Mouse (Mus musculus): Measurements from ENCODE around the gene Taar7d. TPM values are rescaled to one million over a fixed set of nuclear protein-coding genes. Genes with fewer than 3 reads are reported as not detected.

The Taar7d gene
- not detected in 2 replicates for polyA plus RNA-seq (2015; fragmentation: Nextera tagmentation; extraction: Ambion mirVana)

- H3K36me3 ChIP-seq, result no peaks in the 10 kb centered on the region
- H3K9me3 ChIP-seq, result no peaks in the 10 kb centered on the region
- H3K4me1 ChIP-seq (replicated peaks), result no peaks in the 10 kb centered on the region
- no peak within 1 kb of the TSS for H3K9ac ChIP-seq
- no peak within 1 kb of the TSS for H3K4me2 ChIP-seq
- no peak within 1 kb of the TSS for H3K4me3 ChIP-seq
- H3K27me3 ChIP-seq, result no peaks in the 10 kb centered on the region
- ATAC-seq (ENCODE audit: low FRiP score, low read depth), result no peak
- H3K27ac ChIP-seq (replicated peaks), result no peak within 1 kb of the TSS
Observed at GRCm38 (mm10) chr10:24026922-24027321, at the start of gene Taar7d. TSS of gene Taar7d (plus strand) at chr10:24027222.

- Histone ChIP-seq H3K4me1 (replicated peaks) (no peaks in the 10 kb centered on the region), H3K9ac (no peak overlapping the region), H3K27me3 (0 out of 2 replicates have a peak, but pooled peaks cover 2% of the 10 kb centered on the region), H3K27ac (replicated peaks) (no peak overlapping the region), H3K4me2 (no peak overlapping the region), H3K4me3 (no peak overlapping the region), H3K36me3 (no peaks in the 10 kb centered on the region), H3K9me3 (no peaks in the 10 kb centered on the region)
- ATAC-seq (ENCODE audit: low FRiP score, low read depth), result no peak
- 40% methylated on average over 4 of the region's 4 CpGs for WGBS
Observed at GRCm38 (mm10) chr10:23977958-23978357, 49.1 kb upstream of the Taar7d start.

- Histone ChIP-seq H3K4me2 (no peak overlapping the region), H3K4me3 (no peak overlapping the region), H3K27ac (replicated peaks) (no peak overlapping the region), H3K4me1 (replicated peaks) (no peaks in the 10 kb centered on the region), H3K9me3 (no peaks in the 10 kb centered on the region), H3K36me3 (no peaks in the 10 kb centered on the region), H3K9ac (no peak overlapping the region), H3K27me3 (0 out of 2 replicates have a peak, but pooled peaks cover 2% of the 10 kb centered on the region)
- peak; percentile 76 for ATAC-seq (ENCODE audit: low FRiP score, low read depth)
- WGBS, result 39% methylated on average over 16 of the region's 16 CpGs
Observed at GRCm38 (mm10) chr10:23978901-23979705, 47.9 kb upstream of the Taar7d start.

GRCm38 (mm10) chr10:23985546-23985945, 41.5 kb upstream of the Taar7d start, which contains the start of gene Taar6:
TSS of gene Taar6 (minus strand) at chr10:23985646.
- Histone ChIP-seq H3K4me3 (no peak within 1 kb of the TSS), H3K4me2 (no peak within 1 kb of the TSS), H3K4me1 (replicated peaks) (no peaks in the 10 kb centered on the region), H3K27ac (replicated peaks) (no peak within 1 kb of the TSS), H3K9me3 (no peaks in the 10 kb centered on the region), H3K36me3 (no peaks in the 10 kb centered on the region), H3K27me3 (no peaks in the 10 kb centered on the region), H3K9ac (no peak within 1 kb of the TSS)
- no peak for ATAC-seq (ENCODE audit: low FRiP score, low read depth)
- WGBS, result 73% methylated on average over 8 of the region's 8 CpGs

GRCm38 (mm10) chr10:23986419-23986818, 40.6 kb upstream of the Taar7d start:
- WGBS, result 82% methylated on average over 5 of the region's 5 CpGs
- no peak overlapping the region for H3K4me2 ChIP-seq

GRCm38 (mm10) chr10:23993381-23993780, 33.6 kb upstream of the Taar7d start, which contains the start of gene Taar7a:
TSS of gene Taar7a (minus strand) at chr10:23993481.
- no peaks in the 10 kb centered on the region for H3K27me3 ChIP-seq
- H3K36me3 ChIP-seq, result no peaks in the 10 kb centered on the region
- H3K4me2 ChIP-seq, result no peak within 1 kb of the TSS
- WGBS, result 90% methylated on average over 3 of the region's 3 CpGs
- H3K4me3 ChIP-seq, result no peak within 1 kb of the TSS
- no peaks in the 10 kb centered on the region for H3K9me3 ChIP-seq
- H3K9ac ChIP-seq, result no peak within 1 kb of the TSS
- no peak for ATAC-seq (ENCODE audit: low FRiP score, low read depth)
- no peak within 1 kb of the TSS for H3K27ac ChIP-seq (replicated peaks)
- no peaks in the 10 kb centered on the region for H3K4me1 ChIP-seq (replicated peaks)

More at GRCm38 (mm10) chr10:23986419-23986818, 40.6 kb upstream of the Taar7d start:
- H3K9ac ChIP-seq, result no peak overlapping the region
- H3K9me3 ChIP-seq, result no peaks in the 10 kb centered on the region
- H3K4me3 ChIP-seq, result no peak overlapping the region
- H3K36me3 ChIP-seq, result no peaks in the 10 kb centered on the region
- no peak overlapping the region for H3K27ac ChIP-seq (replicated peaks)
- H3K27me3 ChIP-seq, result no peaks in the 10 kb centered on the region
- no peaks in the 10 kb centered on the region for H3K4me1 ChIP-seq (replicated peaks)
- no peak for ATAC-seq (ENCODE audit: low FRiP score, low read depth)

GRCm38 (mm10) chr10:23999639-24000038, 27.4 kb upstream of the Taar7d start, which contains the start of gene Taar7b:
TSS of gene Taar7b (plus strand) at chr10:23999939.
- no peaks in the 10 kb centered on the region for H3K9me3 ChIP-seq
- no peak within 1 kb of the TSS for H3K27ac ChIP-seq (replicated peaks)
- H3K4me3 ChIP-seq, result no peak within 1 kb of the TSS
- no peak within 1 kb of the TSS for H3K9ac ChIP-seq
- no peaks in the 10 kb centered on the region for H3K27me3 ChIP-seq
- no peak within 1 kb of the TSS for H3K4me2 ChIP-seq
- no peaks in the 10 kb centered on the region for H3K4me1 ChIP-seq (replicated peaks)
- no peaks in the 10 kb centered on the region for H3K36me3 ChIP-seq
- no peak for ATAC-seq (ENCODE audit: low FRiP score, low read depth)
- WGBS, result 93% methylated on average over 1 of the region's 1 CpGs

- no peak for ATAC-seq (ENCODE audit: low FRiP score, low read depth)
- no peak overlapping the region for H3K4me3 ChIP-seq
- H3K4me1 ChIP-seq (replicated peaks), result no peaks in the 10 kb centered on the region
- no peaks in the 10 kb centered on the region for H3K27me3 ChIP-seq
- H3K36me3 ChIP-seq, result no peaks in the 10 kb centered on the region
- WGBS, result 88% methylated on average over 1 of the region's 1 CpGs
- H3K9ac ChIP-seq, result no peak overlapping the region
- no peaks in the 10 kb centered on the region for H3K9me3 ChIP-seq
- no peak overlapping the region for H3K4me2 ChIP-seq
- no peak overlapping the region for H3K27ac ChIP-seq (replicated peaks)
Observed at GRCm38 (mm10) chr10:24006442-24006841, 20.6 kb upstream of the Taar7d start.

- Histone ChIP-seq H3K9me3 (no peaks in the 10 kb centered on the region), H3K4me1 (replicated peaks) (no peaks in the 10 kb centered on the region), H3K9ac (no peak overlapping the region), H3K4me3 (no peak overlapping the region), H3K27ac (replicated peaks) (no peak overlapping the region), H3K27me3 (no peaks in the 10 kb centered on the region), H3K36me3 (no peaks in the 10 kb centered on the region), H3K4me2 (no peak overlapping the region)
- no peak for ATAC-seq (ENCODE audit: low FRiP score, low read depth)
- 59% methylated on average over 2 of the region's 2 CpGs for WGBS
Observed at GRCm38 (mm10) chr10:24007034-24007433, 20.0 kb upstream of the Taar7d start.

GRCm38 (mm10) chr10:24008143-24008542, 18.9 kb upstream of the Taar7d start:
- Histone ChIP-seq H3K9ac (no peak overlapping the region), H3K27ac (replicated peaks) (no peak overlapping the region), H3K4me2 (no peak overlapping the region), H3K4me1 (replicated peaks) (no peaks in the 10 kb centered on the region), H3K36me3 (no peaks in the 10 kb centered on the region), H3K27me3 (no peaks in the 10 kb centered on the region), H3K9me3 (no peaks in the 10 kb centered on the region), H3K4me3 (no peak overlapping the region)
- WGBS, result 89% methylated on average over 1 of the region's 1 CpGs
- ATAC-seq (ENCODE audit: low FRiP score, low read depth), result no peak

GRCm38 (mm10) chr10:24031347-24031746, 4.3 kb downstream of the Taar7d start:
- no peak for ATAC-seq (ENCODE audit: low FRiP score, low read depth)
- H3K9ac ChIP-seq, result no peak overlapping the region

GRCm38 (mm10) chr10:24037314-24037713, 10.3 kb downstream of the Taar7d start, which contains the start of gene Taar7e:
TSS of gene Taar7e (plus strand) at chr10:24037614.
- WGBS, result 90% methylated on average over 2 of the region's 2 CpGs
- Histone ChIP-seq H3K36me3 (no peaks in the 10 kb centered on the region), H3K27me3 (no peaks in the 10 kb centered on the region), H3K4me1 (replicated peaks) (no peaks in the 10 kb centered on the region), H3K9me3 (no peaks in the 10 kb centered on the region), H3K27ac (replicated peaks) (no peak within 1 kb of the TSS), H3K4me2 (no peak within 1 kb of the TSS), H3K9ac (no peak within 1 kb of the TSS), H3K4me3 (no peak within 1 kb of the TSS)
- ATAC-seq (ENCODE audit: low FRiP score, low read depth), result no peak

More at GRCm38 (mm10) chr10:24031347-24031746, 4.3 kb downstream of the Taar7d start:
- Histone ChIP-seq H3K4me1 (replicated peaks) (no peaks in the 10 kb centered on the region), H3K9me3 (no peaks in the 10 kb centered on the region), H3K27me3 (no peaks in the 10 kb centered on the region), H3K4me3 (no peak overlapping the region), H3K4me2 (no peak overlapping the region), H3K27ac (replicated peaks) (no peak overlapping the region), H3K36me3 (no peaks in the 10 kb centered on the region)

All from hindbrain, embryonic 15.5 days (tissue).